In the genomic region with DNA sequence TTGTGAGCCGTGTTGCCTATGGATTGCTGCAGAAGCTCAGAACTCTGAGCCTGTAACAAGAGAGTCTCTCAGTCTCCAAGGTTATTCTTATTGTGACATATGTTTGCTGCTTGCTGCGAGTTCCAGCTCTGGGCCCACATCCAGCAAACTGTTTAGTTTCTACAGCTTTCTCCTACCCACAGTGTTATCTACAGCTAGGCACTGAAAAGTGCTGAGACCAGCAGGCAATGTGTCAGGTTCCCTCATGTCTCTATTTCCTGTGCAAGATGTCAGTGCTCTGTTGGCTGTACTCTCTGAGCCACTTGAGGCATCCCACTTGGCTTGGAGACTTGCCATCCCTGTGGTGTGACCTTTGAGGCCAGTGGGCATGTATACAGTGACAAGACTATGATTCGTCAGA, we compare ENCODE assay signal across 15 mouse cellular contexts. TPM values are rescaled to one million over a fixed set of nuclear protein-coding genes. Genes with fewer than 3 reads are reported as not detected.
DNase-seq lines count a peak whose midpoint lies in the region; ATAC-seq and TF ChIP-seq lines count a peak whose summit lies in the region.
"Had no signal": no experiment of that assay in that cellular context is flagged by ENCODE, and none has a peak within 500 bp of the region (broad histone marks: within the 10 kb centered on the region; RNA-seq: fewer than 3 reads in every experiment).

No protein-coding gene starts in this region.

- no peak for TF ChIP-seq CTCF in lung, embryonic 14.5 days (IDR thresholded peaks at IDR 0.05; ENCODE audit: low read depth)
- no peak for TF ChIP-seq CTCF in lung, adult 2 months (IDR thresholded peaks at IDR 0.05; ENCODE audit: insufficient read depth, low read length)

- H3K4me3 ChIP-seq in lung, embryonic 14.5 days (ENCODE audit: low read depth, low read length): no peak overlapping the region
- H3K4me3 ChIP-seq in lung, adult 2 months (replicated peaks; ENCODE audit: extremely low read depth, low read depth, low read length): no peak overlapping the region
- H3K4me3 ChIP-seq: megakaryocyte, embryonic 14.5 days had no signal

- H3K27me3 ChIP-seq in lung, embryonic 14.5 days (ENCODE audit: insufficient read depth, low read length): no peaks in the 10 kb centered on the region
- H3K27me3 ChIP-seq: CH12.LX; megakaryocyte, embryonic 14.5 days had no signal

- no peaks in the 10 kb centered on the region for H3K36me3 ChIP-seq in lung, embryonic 14.5 days (ENCODE audit: insufficient read depth)

- no peaks in the 10 kb centered on the region for H3K4me1 ChIP-seq in lung, embryonic 14.5 days (ENCODE audit: insufficient read depth)
- no peaks in the 10 kb centered on the region for H3K4me1 ChIP-seq in lung, adult 2 months (ENCODE audit: control insufficient read depth, insufficient read depth, low read length)
- H3K4me1 ChIP-seq: megakaryocyte, embryonic 14.5 days had no signal

- H3K27ac ChIP-seq in lung, embryonic 14.5 days (ENCODE audit: low read depth): no peak overlapping the region

- H3K4me2 ChIP-seq in lung, embryonic 14.5 days: no peak overlapping the region

- H3K9me3 ChIP-seq in lung, embryonic 14.5 days (ENCODE audit: low read depth, low read length): 0 out of 2 replicates have a peak, but pooled peaks cover 3% of the 10 kb centered on the region

- DNase-seq in lung, embryonic 14.5 days: peak; percentile 53
- DNase-seq in lung, adult 2 months: no peak
- DNase-seq in cerebellum, postnatal 36 days: peak; percentile 43 to 52
- DNase-seq in layer of hippocampus, postnatal 36 days: peak; percentile 40 to 64
- DNase-seq in right cerebral cortex, postnatal 4 days: peak; percentile 62
- DNase-seq in kidney, postnatal 14 days: no peak
- no peak for DNase-seq in heart, adult 9 months (ENCODE audit: low spot score in 2 of 2)
- no peak for DNase-seq in ovary, postnatal 10 days (ENCODE audit: low spot score)
- DNase-seq: adrenal gland, adult 2 months had no signal

- H3K9ac ChIP-seq in lung, embryonic 14.5 days: no peak overlapping the region

- TF ChIP-seq POLR2A in lung, adult 2 months (IDR thresholded peaks at IDR 0.05; ENCODE audit: borderline replicate concordance, extremely low read depth, low read depth, low read length): no peak

- WGBS in lung, embryonic 14.5 days: 47% methylated on average over 3 of the region's 3 CpGs
- WGBS in lung, adult 2 months: 50% methylated on average over 3 of the region's 3 CpGs

- peak; percentile 66; the same call in 1 of the 2 replicates for ATAC-seq in lung, embryonic 14.5 days (ENCODE audit: insufficient read depth)

RNA-seq across cellular contexts. Expression of a gene that starts 13.8 kb away (rescaled TPM):
- polyA plus RNA-seq in lung, embryonic 14.5 days (2014; fragmentation: Nextera tagmentation; extraction: Ambion mirVana): not detected in 2 replicates
- polyA plus RNA-seq in lung, adult 2 months (2012; rRNA removed): not detected in 2 replicates
- not detected for total RNA-seq in layer of hippocampus, postnatal 36 days (2021)
- total RNA-seq: adrenal gland, adult 2 months; CH12.LX had no signal
- polyA plus RNA-seq: adrenal gland, adult 2 months; gonadal fat pad, adult 2 months had no signal

RNA-seq across cellular contexts. Expression of a gene that starts 29.5 kb away (rescaled TPM):
- polyA plus RNA-seq in lung, embryonic 14.5 days (2014; fragmentation: Nextera tagmentation; extraction: Ambion mirVana): not detected in 2 replicates
- polyA plus RNA-seq in lung, adult 2 months (2012; rRNA removed): not detected in 2 replicates
- not detected for total RNA-seq in layer of hippocampus, postnatal 36 days (2021)
- total RNA-seq: adrenal gland, adult 2 months; CH12.LX had no signal
- polyA plus RNA-seq: adrenal gland, adult 2 months; embryonic facial prominence, embryonic 11.5 days; gonadal fat pad, adult 2 months; limb, embryonic 14.5 days; neural tube, embryonic 14.5 days had no signal

RNA-seq across cellular contexts. Expression of a gene that starts 44.3 kb away (rescaled TPM):
- not detected in 2 replicates for polyA plus RNA-seq in lung, embryonic 14.5 days (2014; fragmentation: Nextera tagmentation; extraction: Ambion mirVana)
- polyA plus RNA-seq in lung, adult 2 months (2012; rRNA removed): not detected in 2 replicates
- total RNA-seq in layer of hippocampus, postnatal 36 days (2021): not detected
- total RNA-seq: adrenal gland, adult 2 months; CH12.LX had no signal
- polyA plus RNA-seq: adrenal gland, adult 2 months; embryonic facial prominence, embryonic 11.5 days; gonadal fat pad, adult 2 months; limb, embryonic 14.5 days; neural tube, embryonic 14.5 days had no signal

Comparison
In these comparisons a context has a peak if more than half of its experiments do, and no peak if none do; other contexts are left out.
1. DNase-seq: peak in lung, embryonic 14.5 days (single experiment), cerebellum, postnatal 36 days (2 of 2), layer of hippocampus, postnatal 36 days (2 of 2) and right cerebral cortex, postnatal 4 days (single experiment); none in lung, adult 2 months (single experiment), kidney, postnatal 14 days (single experiment), heart, adult 9 months (0 of 2) and ovary, postnatal 10 days (single experiment).